Mouse (Mus musculus) intestine, embryonic 14.5 days (tissue): Measurements from ENCODE around the gene Snrk. TPM values are rescaled to one million over a fixed set of nuclear protein-coding genes. Genes with fewer than 3 reads are reported as not detected.

Source experiments
- ATAC-seq: fragments of 200-750 bp; cut with Nextera tagmentation; replicated peaks from 2 replicates; pipeline ENCODE4 v1.8.0; 2017; ENCODE audit warnings: low read depth, moderate number of reproducible peaks, moderate TSS enrichment, moderate library complexity; ENCODE audit not compliant: low FRiP score, low TSS enrichment
- DNase-seq: peaks from one replicate; pipeline ENCODE4 v3.0.0-alpha.2; 2018; ENCODE audit warnings: low spot score
- H3K27ac ChIP-seq: fragments of 300-500 bp; sonication (generic); 2 replicates; pipeline ENCODE4 v1.5.1; 2014; ENCODE audit warnings: low read depth, mild to moderate bottlenecking, control low read depth
- H3K27me3 ChIP-seq: fragments of 300-500 bp; sonication (generic); replicated peaks from 2 replicates; pipeline ENCODE4 v1.6.1; 2014; ENCODE audit warnings: low read length, control low read depth; ENCODE audit not compliant: control insufficient read depth, insufficient read depth
- H3K36me3 ChIP-seq: fragments of 300-500 bp; sonication (generic); 2 replicates; pipeline ENCODE4 v1.6.1; 2014; ENCODE audit warnings: low read length, control low read depth; ENCODE audit not compliant: control insufficient read depth, insufficient read depth
- H3K4me1 ChIP-seq: fragments of 300-500 bp; sonication (generic); replicated peaks from 2 replicates; pipeline ENCODE4 v1.6.1; 2014; ENCODE audit warnings: low read length, control low read depth, mixed read lengths; ENCODE audit not compliant: control insufficient read depth, insufficient read depth
- H3K4me2 ChIP-seq: fragments of 300-500 bp; sonication (generic); 2 replicates; pipeline ENCODE4 v1.6.1; 2014; ENCODE audit warnings: low read length
- H3K4me3 ChIP-seq: fragments of 300-500 bp; sonication (generic); 2 replicates; pipeline ENCODE4 v1.5.1; 2014; ENCODE audit warnings: low read depth, low read length, control low read depth, mixed read lengths
- H3K9ac ChIP-seq: fragments of 300-500 bp; sonication (generic); 2 replicates; pipeline ENCODE4 v1.6.1; 2014; ENCODE audit warnings: mild to moderate bottlenecking, low read length
- H3K9me3 ChIP-seq: fragments of 300-500 bp; sonication (generic); 2 replicates; pipeline ENCODE4 v1.6.1; 2016; ENCODE audit warnings: low read length, control low read depth; ENCODE audit not compliant: control insufficient read depth
- WGBS: fragments of 180-500 bp; shearing (Covaris S2); extraction: QIAGEN DNeasy Blood & Tissue Kit; methylation state at CpG from one replicate; pipeline ENCODE4 v1.1.7; 2014; 5-methylcytosine and 5-hydroxymethylcytosine counted together
- polyA plus RNA-seq: library from polyadenylated mRNA; unstranded; fragments of >200 nt; fragmentation: Nextera tagmentation; extraction: Ambion mirVana; gene quantifications from 2 replicates; pipeline ENCODE4 v1.2.1, GENCODE M21; 2014

Gene Snrk
- polyA plus RNA-seq, 1 experiment from 2014 or later: 38.3 TPM

GRCm38 (mm10) chr9:122100584-122101127 lies 16.4 kb upstream of the Snrk start:
- Histone ChIP-seq H3K4me2 (no peak overlapping the region), H3K9me3 (no peaks in the 10 kb centered on the region), H3K36me3 (no peaks in the 10 kb centered on the region), H3K9ac (no peak overlapping the region), H3K4me3 (no peak overlapping the region), H3K27ac (no peak overlapping the region), H3K4me1 (0 out of 2 replicates have a peak, but pooled peaks cover 3% of the 10 kb centered on the region), H3K27me3 (no peaks in the 10 kb centered on the region)
- DNase-seq (no peak), ATAC-seq (no peak)

- ATAC-seq: no peak
- Histone ChIP-seq H3K27ac (no peak overlapping the region), H3K4me2 (no peak overlapping the region), H3K36me3 (no peaks in the 10 kb centered on the region), H3K4me1 (0 out of 2 replicates have a peak, but pooled peaks cover 3% of the 10 kb centered on the region), H3K9ac (no peak overlapping the region), H3K9me3 (no peaks in the 10 kb centered on the region), H3K27me3 (no peaks in the 10 kb centered on the region), H3K4me3 (no peak overlapping the region)
- no peak for DNase-seq
- 47% methylated on average over 4 of the region's 4 CpGs for WGBS
Measured at GRCm38 (mm10) chr9:122101196-122101595, 15.9 kb upstream of the Snrk start.

GRCm38 (mm10) chr9:122103550-122104284 lies 13.3 kb upstream of the Snrk start:
- WGBS: 50% methylated on average over 9 of the region's 9 CpGs
- no peak overlapping the region for H3K9ac ChIP-seq
- no peaks in the 10 kb centered on the region for H3K9me3 ChIP-seq
- H3K27ac ChIP-seq: no peak overlapping the region
- 0 out of 2 replicates have a peak, but pooled peaks cover 7% of the 10 kb centered on the region for H3K4me1 ChIP-seq
- H3K4me2 ChIP-seq: no peak overlapping the region
- ATAC-seq (0 out of 2 replicates have a peak, but pooled peaks have one; percentile 42), DNase-seq (no peak)
- H3K36me3 ChIP-seq: no peaks in the 10 kb centered on the region
- H3K27me3 ChIP-seq: no peaks in the 10 kb centered on the region
- H3K4me3 ChIP-seq: no peak overlapping the region

- Histone ChIP-seq H3K27me3 (no peaks in the 10 kb centered on the region), H3K27ac (no peak overlapping the region), H3K4me1 (0 out of 2 replicates have a peak, but pooled peaks cover 7% of the 10 kb centered on the region), H3K36me3 (no peaks in the 10 kb centered on the region), H3K4me2 (no peak overlapping the region), H3K9me3 (no peaks in the 10 kb centered on the region), H3K9ac (no peak overlapping the region), H3K4me3 (no peak overlapping the region)
- 48% methylated on average over 7 of the region's 7 CpGs for WGBS
- DNase-seq (no peak), ATAC-seq (no peak)
Measured at GRCm38 (mm10) chr9:122104285-122104829, 12.7 kb upstream of the Snrk start.

- ATAC-seq: no peak
- H3K27ac ChIP-seq: no peak overlapping the region
- no peaks in the 10 kb centered on the region for H3K27me3 ChIP-seq
- no peak for DNase-seq
- H3K36me3 ChIP-seq: no peaks in the 10 kb centered on the region
- H3K4me3 ChIP-seq: no peak overlapping the region
- H3K9me3 ChIP-seq: no peaks in the 10 kb centered on the region
- no peak overlapping the region for H3K9ac ChIP-seq
- H3K4me2 ChIP-seq: no peak overlapping the region
- H3K4me1 ChIP-seq: peaks cover 8% of the 10 kb centered on the region; the same call in 1 of the 2 replicates
- 63% methylated on average over 7 of the region's 7 CpGs for WGBS
Measured at GRCm38 (mm10) chr9:122107701-122108375, 9.2 kb upstream of the Snrk start.

GRCm38 (mm10) chr9:122109553-122110225 lies 7.4 kb upstream of the Snrk start:
- Histone ChIP-seq H3K4me3 (no peak overlapping the region), H3K27ac (no peak overlapping the region; the same call in 1 of the 2 replicates), H3K36me3 (no peaks in the 10 kb centered on the region), H3K27me3 (no peaks in the 10 kb centered on the region), H3K9ac (no peak overlapping the region), H3K4me1 (peaks cover 8% of the 10 kb centered on the region; the same call in 1 of the 2 replicates), H3K9me3 (no peaks in the 10 kb centered on the region), H3K4me2 (no peak overlapping the region)
- 55% methylated on average over 8 of the region's 8 CpGs for WGBS
- no peak for DNase-seq
- no peak for ATAC-seq

GRCm38 (mm10) chr9:122110508-122110907 lies 6.6 kb upstream of the Snrk start:
- H3K9me3 ChIP-seq: no peaks in the 10 kb centered on the region
- ATAC-seq (no peak), DNase-seq (no peak)
- H3K9ac ChIP-seq: no peak overlapping the region
- H3K27ac ChIP-seq: no peak overlapping the region; the same call in 1 of the 2 replicates
- no peaks in the 10 kb centered on the region for H3K27me3 ChIP-seq
- no peaks in the 10 kb centered on the region for H3K36me3 ChIP-seq
- no peak overlapping the region for H3K4me3 ChIP-seq
- peaks cover 8% of the 10 kb centered on the region; the same call in 1 of the 2 replicates for H3K4me1 ChIP-seq
- no peak overlapping the region for H3K4me2 ChIP-seq
- 89% methylated on average over 6 of the region's 6 CpGs for WGBS

GRCm38 (mm10) chr9:122110921-122111320 lies 6.1 kb upstream of the Snrk start:
- Histone ChIP-seq H3K27ac (no peak overlapping the region), H3K27me3 (no peaks in the 10 kb centered on the region)
- WGBS: 85% methylated on average over 5 of the region's 5 CpGs

More at GRCm38 (mm10) chr9:122110921-122111320, 6.1 kb upstream of the Snrk start:
- ATAC-seq: no peak
- Histone ChIP-seq H3K9ac (no peak overlapping the region), H3K36me3 (no peaks in the 10 kb centered on the region), H3K4me3 (no peak overlapping the region), H3K4me2 (no peak overlapping the region), H3K4me1 (peaks cover 8% of the 10 kb centered on the region; the same call in 1 of the 2 replicates), H3K9me3 (no peaks in the 10 kb centered on the region)
- DNase-seq: no peak
